Mouse (Mus musculus) urinary bladder, postnatal 10 days (tissue): Measurements from ENCODE around the gene Fam168a.

Experiments
- DNase-seq: peaks from one replicate; pipeline ENCODE4 v3.0.0; 2022; ENCODE audit warnings: low spot score

Gene Fam168a

DNA sequence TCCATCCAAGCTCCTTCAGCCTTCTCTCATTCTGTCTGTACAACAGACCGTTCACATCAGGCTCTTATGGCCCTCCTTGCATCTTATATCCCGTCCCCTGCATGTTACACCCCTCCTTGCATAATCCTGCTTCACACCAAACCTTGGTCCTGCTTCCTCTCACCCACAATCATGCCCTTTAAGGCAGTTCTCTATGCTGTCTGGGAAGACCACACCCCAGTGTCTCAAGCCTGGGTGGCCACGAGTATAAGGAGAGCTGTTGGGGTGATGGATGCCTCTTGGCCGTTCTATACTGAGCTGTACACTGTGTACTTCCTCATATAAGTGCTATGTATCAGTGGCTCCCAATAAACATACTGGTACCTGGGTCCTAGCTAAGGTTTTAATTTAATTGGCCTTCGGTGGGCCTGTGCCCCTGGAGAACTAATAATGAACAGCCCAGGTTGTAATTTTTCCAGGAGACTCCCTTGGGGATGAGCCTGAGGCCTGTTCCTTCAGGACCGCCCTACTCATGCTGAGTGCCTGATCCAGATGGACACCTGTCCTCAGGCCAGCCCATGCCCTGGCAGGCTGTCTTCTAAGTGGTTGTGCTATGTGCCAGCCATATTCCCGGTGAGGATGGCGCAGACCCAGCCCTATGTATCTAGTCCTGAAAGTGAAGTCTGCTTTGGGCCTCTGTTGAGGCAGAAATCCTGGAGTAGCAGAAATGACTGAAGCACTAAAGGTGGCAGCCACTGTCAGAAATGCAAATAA, 163.6 kb downstream of the Fam168a start:
- no peak for DNase-seq

DNA sequence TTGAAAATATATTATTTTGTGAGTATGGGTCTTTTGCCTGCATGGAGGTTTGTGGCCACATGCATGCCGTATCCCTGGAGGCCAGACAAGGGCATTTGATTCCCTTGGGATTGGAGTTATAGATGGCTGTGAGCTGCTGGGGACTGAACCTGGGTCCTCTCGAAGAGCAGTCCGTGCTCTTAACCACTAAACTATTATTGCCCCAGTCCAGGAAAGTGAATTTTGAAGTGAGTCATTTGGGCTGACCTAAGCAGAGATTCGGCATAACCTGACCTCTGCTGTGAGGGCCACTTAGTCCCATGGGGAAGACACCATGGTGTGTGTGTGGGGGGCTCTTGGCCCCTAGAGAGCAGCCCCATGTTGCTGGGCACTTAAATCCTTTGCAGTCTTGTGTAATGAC, 164.9 kb downstream of the Fam168a start:
- no peak for DNase-seq

- DNase-seq, result no peak
Measured at GRCm38 (mm10) chr7:100871892-100872291, 165.5 kb downstream of the Fam168a start.

- DNase-seq, result no peak
Measured at GRCm38 (mm10) chr7:100873197-100873596, 166.8 kb downstream of the Fam168a start.

GRCm38 (mm10) chr7:100875822-100876221, 169.4 kb downstream of the Fam168a start:
- DNase-seq, result no peak

DNA sequence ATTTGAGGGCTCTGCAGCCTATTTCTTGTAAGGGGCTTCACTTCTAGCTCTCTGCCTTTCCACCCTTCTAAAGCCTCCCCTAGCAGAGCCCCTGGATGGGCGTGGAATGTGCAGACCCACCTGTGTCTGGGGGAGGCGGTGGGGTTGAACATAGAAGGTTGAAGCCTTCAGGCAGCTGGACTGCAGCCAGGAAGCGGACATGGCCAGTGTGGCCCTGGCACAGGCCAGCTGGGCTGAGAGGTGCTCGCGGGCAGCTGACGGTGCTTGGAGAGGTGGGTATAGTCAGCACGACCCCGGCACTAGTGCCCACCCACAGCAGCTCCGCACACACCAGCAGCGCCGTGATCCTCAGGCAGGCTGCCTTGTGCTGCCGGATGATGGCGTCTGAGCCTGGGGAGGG, 169.9 kb downstream of the Fam168a start:
- no peak for DNase-seq

- DNase-seq, result no peak
Measured at GRCm38 (mm10) chr7:100876771-100877170, 170.3 kb downstream of the Fam168a start.

DNA sequence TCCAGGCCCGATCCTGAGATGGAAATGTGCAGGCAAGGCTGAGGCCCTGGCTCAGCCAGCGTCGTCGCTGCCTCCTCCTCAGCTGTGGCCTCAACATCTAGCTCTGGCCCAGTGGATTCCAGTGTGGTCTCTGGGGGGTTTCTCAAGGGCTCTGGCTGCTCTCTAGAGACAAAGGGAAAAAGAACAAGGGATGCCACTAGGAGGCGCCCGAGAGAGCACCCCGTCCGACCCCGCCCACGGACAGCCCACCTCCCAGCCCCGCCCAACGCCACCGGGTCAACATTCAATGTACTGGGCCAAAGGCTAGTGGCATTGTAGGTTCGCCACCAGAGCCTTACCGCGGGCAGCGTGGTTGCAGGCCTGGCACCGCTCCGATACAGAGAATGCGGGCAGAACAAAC, 173.2 kb downstream of the Fam168a start:
- DNase-seq, result no peak

GRCm38 (mm10) chr7:100881531-100881930, 175.1 kb downstream of the Fam168a start:
- no peak for DNase-seq

- DNase-seq, result no peak
Measured at GRCm38 (mm10) chr7:100881950-100882349, 175.5 kb downstream of the Fam168a start.

DNA sequence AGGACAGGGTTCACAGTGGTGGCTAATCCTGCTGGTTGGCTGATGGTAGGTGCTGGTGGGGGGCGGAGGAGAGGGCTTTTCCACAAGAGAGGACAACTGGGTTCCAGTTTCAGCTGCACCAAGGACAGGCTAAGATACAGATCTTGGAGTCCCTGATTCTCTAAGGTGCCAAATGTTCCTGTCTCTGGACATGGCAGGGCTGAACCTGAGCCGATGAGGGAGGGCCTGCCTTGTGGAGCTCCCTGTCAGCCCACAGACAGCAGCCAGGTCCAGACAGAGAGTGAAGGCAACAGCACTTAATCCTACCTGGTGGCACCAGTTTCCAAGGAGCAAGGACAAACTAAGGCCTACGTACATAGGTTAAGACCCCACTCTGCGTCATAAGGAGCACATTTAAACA, 178.0 kb downstream of the Fam168a start:
- no peak for DNase-seq

DNA sequence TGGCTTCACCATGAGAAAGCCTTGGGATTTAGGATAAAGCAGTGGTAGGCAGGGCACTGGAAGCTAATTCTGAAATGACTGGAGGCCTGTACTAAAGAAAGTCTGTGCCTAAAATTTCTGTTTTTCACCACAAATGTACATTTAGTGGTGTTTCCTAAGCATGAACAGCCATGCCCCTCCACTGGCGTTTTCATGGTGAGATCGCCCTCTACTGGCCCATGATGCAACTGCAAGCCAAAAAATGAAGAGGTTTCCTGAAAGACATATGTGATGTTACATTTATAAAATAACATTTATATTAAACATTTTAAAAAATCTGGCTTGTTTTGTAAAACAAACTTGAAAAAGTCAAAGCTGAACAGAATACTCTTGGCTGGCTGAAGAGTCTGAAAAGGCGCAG, 180.1 kb downstream of the Fam168a start:
- DNase-seq, result no peak
